Mouse (Mus musculus) CH12.LX (cell line): ENCODE measurements at regions not wholly inside any gene's neighbourhood (a gene's known extent, or its start where the extent isn't known, plus 50 kb on each side); places are given as distances from the start of the nearest gene placed in this dataset.

Experiments used
- DNase-seq: peaks from one replicate; pipeline ENCODE4 v3.0.0-alpha.2; 2013; ENCODE audit errors: extremely low read depth
- H3K27ac ChIP-seq: 2 replicates; pipeline ENCODE4 v1.5.1; 2012; ENCODE audit warnings: low read depth, mild to moderate bottlenecking, control low read depth, moderate library complexity; ENCODE audit not compliant: insufficient read depth
- H3K27me3 ChIP-seq: replicated peaks from 2 replicates; pipeline ENCODE3; 2012; ENCODE audit warnings: inconsistent platforms
- H3K36me3 ChIP-seq, 2 experiments: replicated peaks in 1 of 2; 2 replicates each; pipeline versions ENCODE3 to v1.6.1; 2012; ENCODE audit warnings: inconsistent platforms in 1 of 2, low read length in 1 of 2, mild to moderate bottlenecking in 1 of 2, mixed read lengths in 1 of 2, moderate library complexity in 1 of 2; ENCODE audit not compliant: control insufficient read depth in 1 of 2, insufficient read depth in 1 of 2
- H3K4me1 ChIP-seq, 2 experiments: 2 replicates each; pipeline ENCODE4 v1.6.1; 2012; ENCODE audit warnings: inconsistent platforms in 1 of 2, moderate library complexity in 1 of 2; ENCODE audit not compliant: insufficient read depth in 2 of 2, control insufficient read depth in 1 of 2
- H3K4me2 ChIP-seq: 2 replicates; pipeline ENCODE4 v1.6.1; 2012; ENCODE audit warnings: low read depth, mild to moderate bottlenecking, control low read depth; ENCODE audit not compliant: poor library complexity, insufficient read depth, severe bottlenecking
- H3K4me3 ChIP-seq, 3 experiments: fragments of 150-350 bp in 1 of 3; sonication (generic) in 1 of 3; replicated peaks in 1 of 3; 2 replicates each; pipeline versions ENCODE3 to v1.5.1; 2011 to 2012; ENCODE audit warnings: low read depth in 2 of 3, low read length in 2 of 3, mild to moderate bottlenecking in 2 of 3, moderate library complexity in 2 of 3, control low read depth in 1 of 3, improper control_type of control experiment in 1 of 3, inconsistent platforms in 1 of 3, mixed read lengths in 1 of 3; ENCODE audit not compliant: poor library complexity in 1 of 3
- H3K79me2 ChIP-seq: replicated peaks from 2 replicates; pipeline ENCODE4 v1.6.1; 2012; ENCODE audit warnings: mild to moderate bottlenecking, moderate library complexity; ENCODE audit not compliant: control insufficient read depth, poor library complexity, insufficient read depth, severe bottlenecking; ENCODE audit errors: extremely low read depth
- H3K9ac ChIP-seq: 2 replicates; pipeline ENCODE4 v1.6.1; 2012; ENCODE audit warnings: low read depth, mild to moderate bottlenecking, control low read depth, moderate library complexity; ENCODE audit not compliant: insufficient read depth
- H3K9me3 ChIP-seq: replicated peaks from 2 replicates; pipeline ENCODE3; 2012; ENCODE audit warnings: low read length, inconsistent platforms, mixed read lengths
- CTCF ChIP-seq, 2 experiments: IDR thresholded peaks in 1 of 2; conservative IDR thresholded peaks in 1 of 2; 2 replicates each; pipeline ENCODE4 v1.5.1; 2011 to 2012; ENCODE audit warnings: low read depth in 2 of 2, low read length in 2 of 2, improper control_type of control experiment in 1 of 2, inconsistent platforms in 1 of 2, mild to moderate bottlenecking in 1 of 2, moderate library complexity in 1 of 2
- ELF1 ChIP-seq: IDR thresholded peaks from 2 replicates; pipeline ENCODE4 v1.6.1; 2014; ENCODE audit warnings: low read depth, mild to moderate bottlenecking, inconsistent platforms, low read length, improper control_type of control experiment
- EP300 ChIP-seq: IDR thresholded peaks from 2 replicates; pipeline ENCODE4 v1.6.1; 2011; ENCODE audit warnings: low read length, improper control_type of control experiment
- ETS1 ChIP-seq: conservative IDR thresholded peaks from 2 replicates; pipeline ENCODE4 v1.6.1; 2012; ENCODE audit warnings: low read depth, mild to moderate bottlenecking, inconsistent platforms, low read length, improper control_type of control experiment, moderate library complexity
- GABPA ChIP-seq: IDR thresholded peaks from 2 replicates; pipeline ENCODE4 v1.6.1; 2012; ENCODE audit warnings: low read depth, low read length, improper control_type of control experiment, inconsistent platforms; ENCODE audit not compliant: insufficient replicate concordance
- IRF4 ChIP-seq: IDR thresholded peaks from 2 replicates; pipeline ENCODE4 v1.6.1; 2014; ENCODE audit warnings: low read depth, mild to moderate bottlenecking, inconsistent platforms, low read length, improper control_type of control experiment
- JUN ChIP-seq: IDR thresholded peaks from 2 replicates; pipeline ENCODE4 v1.6.1; 2011; ENCODE audit warnings: low read depth, mild to moderate bottlenecking, low read length, improper control_type of control experiment, moderate library complexity; ENCODE audit not compliant: insufficient read depth
- MAZ ChIP-seq: IDR thresholded peaks from 2 replicates; pipeline ENCODE4 v1.6.1; 2012; ENCODE audit warnings: low read depth, mild to moderate bottlenecking, inconsistent platforms, low read length, improper control_type of control experiment, moderate library complexity
- RAD21 ChIP-seq: IDR thresholded peaks from 2 replicates; pipeline ENCODE4 v1.6.1; 2011; ENCODE audit warnings: low read depth, mild to moderate bottlenecking, low read length, improper control_type of control experiment, moderate library complexity
- SMC3 ChIP-seq: IDR thresholded peaks from 2 replicates; pipeline ENCODE4 v1.6.1; 2011; ENCODE audit warnings: low read depth, low read length, improper control_type of control experiment
- TBP ChIP-seq: conservative IDR thresholded peaks from 2 replicates; pipeline ENCODE4 v1.6.1; 2011; ENCODE audit warnings: low read depth, low read length, improper control_type of control experiment
- USF1 ChIP-seq: IDR thresholded peaks from 2 replicates; pipeline ENCODE4 v1.6.1; 2014; ENCODE audit warnings: low read depth, mild to moderate bottlenecking, inconsistent platforms, low read length, improper control_type of control experiment
- USF2 ChIP-seq: conservative IDR thresholded peaks from 2 replicates; pipeline ENCODE4 v1.6.1; 2011; ENCODE audit warnings: low read depth, low read length, improper control_type of control experiment
- dilution Hi-C: fragments of 300-500 bp; cut with MboI; formaldehyde crosslinking; loops from 2 replicates; pipeline ENCODE4 v1.14.3; 2020; ENCODE audit warnings: low sequenced_read_pairs; ENCODE audit not compliant: extremely low pct_unique_long_range_greater_than_20kb, extremely low pct_ligation_motif_present
- in situ Hi-C: fragments of 300-500 bp; cut with MboI; formaldehyde crosslinking; loops from 3 replicates; pipeline ENCODE4 v1.14.3; 2019; ENCODE audit warnings: low sequenced_read_pairs, low pct_ligation_motif_present, low pct_unique_long_range_greater_than_20kb, mixed read lengths

- Histone ChIP-seq H3K9ac (no peak overlapping the region), H3K36me3 (no peaks in the 10 kb centered on the region), H3K27me3 (no peaks in the 10 kb centered on the region), H3K9me3 (peaks cover 4% of the 10 kb centered on the region), H3K27ac (no peak overlapping the region), H3K79me2 (no peaks in the 10 kb centered on the region), H3K4me2 (no peak overlapping the region), H3K4me3 (no peak overlapping the region), H3K4me1 (no peaks in the 10 kb centered on the region)
- dilution Hi-C loops (no loop called here), in situ Hi-C loops (loop anchor here (25.0 kb wide), 2 partner anchors 468 to 568 kb away; no protein-coding TSS in a partner anchor)
- no peak for TF ChIP-seq ELF1
- no peak for TF ChIP-seq MAZ
- DNase-seq, result no peak
These were observed 63.6 kb upstream of the Shisa3 start for GRCm38 (mm10) chr5:67544028-67544589.

DNA sequence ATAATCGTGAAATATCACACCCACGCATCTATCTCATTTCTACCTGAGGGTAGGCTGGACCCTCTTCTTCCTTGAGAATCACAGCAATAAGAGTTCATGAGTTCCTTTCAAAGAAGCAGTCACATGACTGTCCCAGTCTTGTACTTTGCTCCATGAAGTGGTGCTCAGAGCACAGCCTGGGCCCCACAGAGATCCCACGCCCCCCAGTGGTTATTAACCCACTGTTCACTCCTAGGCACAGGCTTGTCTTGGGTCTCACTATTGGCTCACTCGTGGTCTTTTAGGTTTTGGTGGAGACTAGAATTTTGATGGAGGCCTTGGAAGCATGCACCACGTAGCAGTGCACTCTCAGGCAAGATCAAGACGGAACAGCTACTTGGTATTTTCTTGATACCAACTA, 57.4 kb upstream of the Shisa3 start:
- Histone ChIP-seq H3K79me2 (no peaks in the 10 kb centered on the region), H3K36me3 (no peaks in the 10 kb centered on the region), H3K4me3 (no peak overlapping the region), H3K27me3 (no peaks in the 10 kb centered on the region), H3K4me2 (no peak overlapping the region), H3K4me1 (peaks cover 0 to 6% of the 10 kb centered on the region in 2 experiments; a peak in 1 of 4 replicates), H3K27ac (no peak overlapping the region), H3K9me3 (peaks cover 4% of the 10 kb centered on the region), H3K9ac (no peak overlapping the region)
- DNase-seq, result no peak
- TF ChIP-seq EP300 (no peak), CTCF (conservative IDR thresholded peaks at IDR 0.05 in 1 of 2, IDR thresholded peaks at IDR 0.05 in 1 of 2; ENCODE audit: low read depth in 2 of 2, low read length in 2 of 2) (peak in 1 of 2 experiments; percentile 19; a peak in 1 of 4 replicates)
- dilution Hi-C loops (no loop called here), in situ Hi-C loops (no loop called here)

DNA sequence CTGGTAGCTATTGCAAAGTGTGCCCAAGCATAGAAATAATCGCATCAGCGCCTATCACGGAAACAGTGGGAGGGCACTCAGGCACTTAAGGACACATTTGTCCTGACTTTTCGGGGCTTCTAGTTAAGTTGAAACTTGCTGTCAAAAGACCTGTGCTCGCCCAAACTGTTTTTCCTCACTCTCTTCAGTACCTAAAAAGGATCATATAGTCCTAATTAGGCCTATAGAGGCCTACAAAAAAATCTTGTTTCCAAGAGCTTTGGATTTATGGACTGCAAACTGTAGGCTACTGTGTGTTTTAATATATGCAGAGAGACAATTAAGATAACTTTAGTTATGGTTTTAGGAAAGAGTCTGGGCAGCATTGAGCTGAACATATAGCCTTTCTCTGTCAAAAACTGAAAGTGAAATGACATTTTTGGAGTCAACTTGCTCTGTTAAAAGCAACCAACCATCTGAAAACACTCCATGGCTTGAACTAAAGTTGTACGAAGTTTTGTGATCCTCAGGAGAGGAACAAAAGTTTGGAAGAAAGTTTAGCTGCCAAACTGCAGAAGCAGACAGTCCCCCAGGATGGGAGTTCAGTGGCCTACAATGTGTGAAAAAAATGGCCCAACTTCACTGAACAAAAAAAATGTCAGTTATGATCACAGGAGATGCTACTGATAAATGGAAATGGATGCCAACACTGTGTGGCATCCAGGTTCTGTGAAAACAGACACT, 55.9 kb upstream of the Shisa3 start:
- H3K27ac ChIP-seq, result no peak overlapping the region
- DNase-seq, result no peak
- H3K9me3 ChIP-seq, result no peaks in the 10 kb centered on the region
- 0 out of 2 replicates have a peak overlapping the region, but pooled peaks have one; percentile 25 for H3K4me2 ChIP-seq
- H3K4me3 ChIP-seq, result no peak overlapping the region
- no peaks in the 10 kb centered on the region for H3K79me2 ChIP-seq
- in situ Hi-C loops (no loop called here), dilution Hi-C loops (no loop called here)
- H3K4me1 ChIP-seq, result peaks cover 0 to 6% of the 10 kb centered on the region in 2 experiments; a peak in 1 of 4 replicates
- TF ChIP-seq MAZ (no peak), JUN (no peak), ETS1 (no peak), USF1 (no peak), RAD21 (no peak), TBP (no peak), GABPA (no peak), USF2 (no peak), IRF4 (no peak), SMC3 (no peak)
- H3K36me3 ChIP-seq, result no peaks in the 10 kb centered on the region
- no peaks in the 10 kb centered on the region for H3K27me3 ChIP-seq
- no peak overlapping the region for H3K9ac ChIP-seq
